Mouse (Mus musculus) midbrain, embryonic 14.5 days (tissue): ENCODE data around the gene Rsph1. TPM values are rescaled to one million over a fixed set of nuclear protein-coding genes. Genes with fewer than 3 reads are reported as not detected.

Experiments
- ATAC-seq: fragments of 200-750 bp; cut with Nextera tagmentation; 2 replicates; pipeline ENCODE4 v1.8.0; 2017; ENCODE audit warnings: moderate number of reproducible peaks, moderate library complexity; ENCODE audit not compliant: low FRiP score, low TSS enrichment
- DNase-seq: peaks from one replicate; pipeline ENCODE4 v3.0.0-alpha.2; 2015
- H3K27ac ChIP-seq: fragments of 300-500 bp; sonication (generic); replicated peaks from 2 replicates; pipeline ENCODE4 v1.5.1; 2014; ENCODE audit warnings: mild to moderate bottlenecking, low read depth, low read length, moderate library complexity
- H3K27me3 ChIP-seq: fragments of 300-500 bp; sonication (generic); 2 replicates; pipeline ENCODE4 v1.6.1; 2014; ENCODE audit warnings: low read length, control low read depth, mixed read lengths; ENCODE audit not compliant: control insufficient read depth, insufficient read depth
- H3K36me3 ChIP-seq: fragments of 300-500 bp; sonication (generic); 2 replicates; pipeline ENCODE4 v1.6.1; 2014; ENCODE audit warnings: low read length, control low read depth; ENCODE audit not compliant: control insufficient read depth, insufficient read depth
- H3K4me1 ChIP-seq: fragments of 300-500 bp; sonication (generic); 2 replicates; pipeline ENCODE4 v1.6.1; 2014; ENCODE audit warnings: mild to moderate bottlenecking, antibody characterized with exemption, low read length, control low read depth; ENCODE audit not compliant: control insufficient read depth, insufficient read depth
- H3K4me2 ChIP-seq: fragments of 300-500 bp; sonication (generic); 2 replicates; pipeline ENCODE4 v1.6.1; 2014; ENCODE audit warnings: mild to moderate bottlenecking, low read length, moderate library complexity
- H3K4me3 ChIP-seq: fragments of 300-500 bp; sonication (generic); replicated peaks from 2 replicates; pipeline ENCODE4 v1.5.1; 2014; ENCODE audit warnings: low read depth, low read length
- H3K9ac ChIP-seq: fragments of 300-500 bp; sonication (generic); replicated peaks from 2 replicates; pipeline ENCODE4 v1.6.1; 2014; ENCODE audit warnings: mild to moderate bottlenecking, low read length, moderate library complexity
- H3K9me3 ChIP-seq: fragments of 300-500 bp; sonication (generic); 2 replicates; pipeline ENCODE4 v1.6.1; 2016; ENCODE audit warnings: low read length, control low read depth, mixed read lengths; ENCODE audit not compliant: control insufficient read depth
- WGBS: fragments of 180-500 bp; shearing (Covaris S2); extraction: QIAGEN DNeasy Blood & Tissue Kit; methylation state at CpG from one replicate; pipeline ENCODE4 v1.1.7; 2014; 5-methylcytosine and 5-hydroxymethylcytosine counted together
- polyA plus RNA-seq: library from polyadenylated mRNA; unstranded; fragments of >200 nt; fragmentation: Nextera tagmentation; extraction: Ambion mirVana; gene quantifications from 2 replicates; pipeline ENCODE4 v1.2.1, GENCODE M21; 2014

Gene Rsph1
- polyA plus RNA-seq, 1 experiment from 2014 or later: 1.5 TPM

DNA sequence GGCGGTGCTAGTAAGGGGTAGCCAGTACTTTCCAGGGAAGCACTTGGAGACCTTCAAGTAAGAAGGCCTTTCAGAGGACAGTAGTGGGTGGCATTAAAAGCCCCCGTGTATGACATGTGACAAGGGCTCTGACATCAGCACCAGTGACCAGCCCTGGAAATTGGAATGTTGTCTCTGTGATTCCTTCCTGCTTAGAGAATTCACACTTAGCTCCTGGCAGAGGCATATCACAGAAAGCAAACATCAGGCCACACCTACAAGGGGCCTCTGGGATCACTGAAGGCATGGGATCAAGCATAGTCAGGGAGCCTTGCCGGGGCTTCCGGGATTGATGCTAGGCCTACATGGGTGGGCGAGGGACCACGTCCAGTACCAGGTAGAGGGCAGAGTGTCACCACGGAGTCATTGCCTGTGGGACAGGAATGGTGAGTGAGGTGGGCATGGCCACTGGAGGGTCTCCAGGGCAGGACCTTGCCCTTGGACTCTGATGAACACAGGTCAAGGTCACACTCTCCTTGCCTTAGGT lies 31.2 kb upstream of the Rsph1 start:
- Histone ChIP-seq H3K4me1 (no peaks in the 10 kb centered on the region), H3K36me3 (no peaks in the 10 kb centered on the region), H3K27me3 (no peaks in the 10 kb centered on the region), H3K4me2 (no peak overlapping the region), H3K4me3 (no peak overlapping the region), H3K9ac (no peak overlapping the region), H3K9me3 (no peaks in the 10 kb centered on the region), H3K27ac (no peak overlapping the region)
- 91% methylated on average over 7 of the region's 7 CpGs for WGBS
- no peak for DNase-seq
- no peak for ATAC-seq

DNA sequence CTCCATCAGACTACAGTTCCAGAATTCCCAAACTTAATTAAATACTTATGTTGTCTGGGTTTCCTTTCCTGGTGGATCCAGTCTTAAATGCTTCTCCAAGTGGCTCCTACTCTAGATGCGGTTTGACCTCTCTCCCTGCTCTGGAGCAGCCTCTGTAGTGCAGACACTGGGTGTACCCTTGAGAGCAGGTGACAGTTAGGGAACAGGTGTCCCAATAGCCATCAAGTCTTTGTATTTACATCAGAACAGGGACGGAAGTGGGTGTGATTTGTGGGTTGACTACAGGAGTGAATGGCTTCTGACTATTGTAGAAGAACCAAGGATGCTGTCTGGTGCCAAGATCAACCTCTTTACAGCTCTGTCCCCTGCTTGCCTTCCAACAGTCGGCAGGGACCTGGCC lies 30.6 kb upstream of the Rsph1 start:
- H3K4me3 ChIP-seq: no peak overlapping the region
- no peaks in the 10 kb centered on the region for H3K36me3 ChIP-seq
- H3K9ac ChIP-seq: no peak overlapping the region
- ATAC-seq (no peak), DNase-seq (no peak)
- H3K9me3 ChIP-seq: no peaks in the 10 kb centered on the region
- H3K4me2 ChIP-seq: no peak overlapping the region
- H3K4me1 ChIP-seq: no peaks in the 10 kb centered on the region
- 87% methylated on average over 3 of the region's 3 CpGs for WGBS
- H3K27ac ChIP-seq: no peak overlapping the region
- no peaks in the 10 kb centered on the region for H3K27me3 ChIP-seq

DNA sequence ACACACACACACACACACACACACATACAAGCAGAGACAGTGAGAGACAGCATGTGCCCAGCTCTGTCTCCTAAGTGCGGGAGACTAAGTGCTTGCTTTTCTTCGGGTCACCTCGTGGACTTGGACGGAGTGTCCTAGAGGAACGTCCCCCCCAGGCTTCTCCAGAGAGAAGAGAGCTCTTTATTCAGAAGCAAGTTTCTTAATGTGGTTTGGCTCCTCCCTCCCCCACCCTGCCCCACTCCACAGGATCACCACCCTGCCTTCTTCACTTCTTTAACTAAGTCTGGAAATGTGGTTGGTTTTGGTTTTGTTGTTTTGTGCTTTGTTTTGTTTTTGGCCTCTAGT lies 28.6 kb upstream of the Rsph1 start:
- DNase-seq: no peak
- Histone ChIP-seq H3K4me3 (no peak overlapping the region), H3K27ac (no peak overlapping the region), H3K9me3 (no peaks in the 10 kb centered on the region), H3K27me3 (no peaks in the 10 kb centered on the region), H3K36me3 (no peaks in the 10 kb centered on the region), H3K4me1 (no peaks in the 10 kb centered on the region), H3K4me2 (no peak overlapping the region), H3K9ac (no peak overlapping the region)
- ATAC-seq: no peak
- 75% methylated on average over 5 of the region's 5 CpGs for WGBS

- WGBS: 61% methylated on average over 12 of the region's 12 CpGs
- Histone ChIP-seq H3K9me3 (no peaks in the 10 kb centered on the region), H3K9ac (no peak overlapping the region), H3K36me3 (no peaks in the 10 kb centered on the region), H3K4me3 (no peak overlapping the region), H3K27me3 (no peaks in the 10 kb centered on the region), H3K4me1 (no peaks in the 10 kb centered on the region), H3K4me2 (no peak overlapping the region), H3K27ac (no peak overlapping the region)
- ATAC-seq: no peak
- no peak for DNase-seq
Measured at GRCm38 (mm10) chr17:31304895-31305775, 28.0 kb upstream of the Rsph1 start.

DNA sequence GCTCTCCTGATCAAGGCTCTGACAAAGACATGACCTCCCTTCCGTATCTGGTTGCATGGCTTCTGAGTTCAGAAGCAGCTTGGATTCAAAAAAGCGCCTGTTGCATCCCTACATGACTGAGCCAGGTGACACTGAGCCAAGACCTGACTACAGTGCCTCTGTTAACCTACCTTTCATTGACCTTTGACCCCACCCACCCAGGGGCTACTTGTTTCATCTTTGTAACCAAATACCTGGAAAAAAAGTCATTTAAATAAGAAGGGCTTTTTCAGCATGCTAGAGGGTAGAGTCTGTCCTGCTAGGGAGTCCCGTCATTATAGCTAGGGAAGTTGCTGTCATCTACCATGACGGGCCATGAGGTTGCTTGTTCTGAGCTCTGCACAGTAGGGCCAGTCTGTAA lies 26.2 kb upstream of the Rsph1 start:
- no peaks in the 10 kb centered on the region for H3K27me3 ChIP-seq
- H3K4me2 ChIP-seq: no peak overlapping the region
- no peak overlapping the region for H3K9ac ChIP-seq
- no peaks in the 10 kb centered on the region for H3K4me1 ChIP-seq
- DNase-seq (no peak), ATAC-seq (no peak)
- no peaks in the 10 kb centered on the region for H3K36me3 ChIP-seq
- WGBS: 87% methylated on average over 4 of the region's 4 CpGs
- H3K4me3 ChIP-seq: no peak overlapping the region
- no peaks in the 10 kb centered on the region for H3K9me3 ChIP-seq
- no peak overlapping the region for H3K27ac ChIP-seq

DNA sequence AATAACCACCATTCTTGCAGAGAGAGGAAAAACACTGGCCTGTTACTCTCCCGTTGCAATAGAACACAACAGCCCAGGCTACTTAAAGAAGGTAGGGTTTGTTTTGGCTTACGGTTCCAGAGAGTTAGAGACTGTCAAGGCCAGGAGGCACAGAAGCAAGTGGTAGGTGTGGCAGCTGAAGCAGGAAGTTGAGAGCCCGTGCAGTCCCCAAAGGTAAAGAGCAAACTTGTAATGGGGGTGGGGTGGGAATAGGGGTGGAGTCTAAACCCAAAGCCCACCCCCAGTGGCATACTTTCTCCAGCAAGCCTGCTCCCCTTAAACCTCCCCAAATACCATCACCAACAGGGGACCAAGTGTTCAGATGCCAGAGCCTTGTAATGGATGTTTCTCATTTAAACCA lies 23.6 kb upstream of the Rsph1 start:
- Histone ChIP-seq H3K4me3 (no peak overlapping the region), H3K9me3 (no peaks in the 10 kb centered on the region), H3K4me1 (peaks cover 6% of the 10 kb centered on the region), H3K4me2 (no peak overlapping the region), H3K27me3 (no peaks in the 10 kb centered on the region; the same call in 1 of the 2 replicates), H3K36me3 (no peaks in the 10 kb centered on the region), H3K27ac (no peak overlapping the region), H3K9ac (no peak overlapping the region)
- WGBS: 79% methylated on average over 3 of the region's 3 CpGs
- no peak for DNase-seq
- ATAC-seq: no peak

- H3K36me3 ChIP-seq: no peaks in the 10 kb centered on the region
- H3K4me1 ChIP-seq: peaks cover 14% of the 10 kb centered on the region
- H3K27ac ChIP-seq: no peak overlapping the region
- ATAC-seq (no peak), DNase-seq (no peak)
- H3K4me3 ChIP-seq: no peak overlapping the region
- no peaks in the 10 kb centered on the region for H3K9me3 ChIP-seq
- no peaks in the 10 kb centered on the region; the same call in 1 of the 2 replicates for H3K27me3 ChIP-seq
- H3K9ac ChIP-seq: no peak overlapping the region
- WGBS: 86% methylated on average over 4 of the region's 4 CpGs
- no peak overlapping the region for H3K4me2 ChIP-seq
Measured at GRCm38 (mm10) chr17:31299981-31300380, 22.8 kb upstream of the Rsph1 start.

- DNase-seq (no peak), ATAC-seq (no peak)
- 92% methylated on average over 6 of the region's 6 CpGs for WGBS
- Histone ChIP-seq H3K9me3 (no peaks in the 10 kb centered on the region), H3K4me2 (no peak overlapping the region), H3K9ac (no peak overlapping the region), H3K4me1 (peaks cover 15% of the 10 kb centered on the region), H3K27me3 (no peaks in the 10 kb centered on the region; the same call in 1 of the 2 replicates), H3K36me3 (no peaks in the 10 kb centered on the region), H3K4me3 (no peak overlapping the region), H3K27ac (no peak overlapping the region)
Measured at GRCm38 (mm10) chr17:31298419-31299209, 21.4 kb upstream of the Rsph1 start.
